ENCODE assay signal across 8 mouse cellular contexts in the genomic region with DNA sequence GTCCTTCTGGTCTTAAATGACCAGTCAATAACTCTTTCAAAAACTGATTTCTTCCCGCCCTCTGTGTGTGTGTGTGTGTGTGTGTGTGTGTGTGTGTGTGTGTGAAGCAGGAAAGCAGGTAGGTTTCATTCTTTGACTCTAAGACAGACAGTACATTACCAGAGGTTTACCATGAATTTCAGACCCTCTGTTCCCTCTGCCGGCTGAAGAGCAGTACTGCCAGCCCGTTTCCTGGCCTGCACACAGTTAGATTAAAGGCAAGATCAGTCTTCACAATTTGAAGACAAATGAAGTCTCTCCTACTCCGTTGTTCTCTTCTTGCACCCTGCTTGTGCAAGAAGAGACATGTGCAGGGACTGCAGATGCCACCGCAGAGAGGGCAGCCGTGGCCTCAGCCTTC.
DNase-seq lines count a peak whose midpoint lies in the region; ATAC-seq and TF ChIP-seq lines count a peak whose summit lies in the region.

No protein-coding gene starts in this region.

- H3K4me1 ChIP-seq in lung, embryonic 14.5 days (ENCODE audit: insufficient read depth): no peaks in the 10 kb centered on the region
- H3K4me1 ChIP-seq in forebrain, embryonic 16.5 days (replicated peaks; ENCODE audit: control insufficient read depth, insufficient read depth, low read length): no peaks in the 10 kb centered on the region
- no peaks in the 10 kb centered on the region for H3K4me1 ChIP-seq in neural tube, embryonic 14.5 days (ENCODE audit: control insufficient read depth, insufficient read depth, low read length)
- H3K4me1 ChIP-seq in heart, embryonic 10.5 days: no peaks in the 10 kb centered on the region

- WGBS in lung, embryonic 14.5 days: 64% methylated on average over 6 of the region's 6 CpGs
- 78% methylated on average over 6 of the region's 6 CpGs for WGBS in forebrain, embryonic 16.5 days
- WGBS in neural tube, embryonic 14.5 days: 83% methylated on average over 6 of the region's 6 CpGs
- WGBS in heart, embryonic 10.5 days: 61% methylated on average over 6 of the region's 6 CpGs

- ATAC-seq in lung, embryonic 14.5 days (ENCODE audit: insufficient read depth): no peak
- peak; percentile 70 for ATAC-seq in forebrain, embryonic 16.5 days
- peak; percentile 63; the same call in 1 of the 2 replicates for ATAC-seq in neural tube, embryonic 14.5 days (ENCODE audit: low read depth)

- H3K4me3 ChIP-seq in lung, embryonic 14.5 days (ENCODE audit: low read depth, low read length): no peak overlapping the region
- no peak overlapping the region for H3K4me3 ChIP-seq in forebrain, embryonic 16.5 days (replicated peaks; ENCODE audit: low read length)
- no peak overlapping the region for H3K4me3 ChIP-seq in neural tube, embryonic 14.5 days (ENCODE audit: low read depth, low read length)
- no peak overlapping the region for H3K4me3 ChIP-seq in heart, embryonic 10.5 days

- no peaks in the 10 kb centered on the region for H3K9me3 ChIP-seq in lung, embryonic 14.5 days (ENCODE audit: low read depth, low read length)
- H3K9me3 ChIP-seq in forebrain, embryonic 16.5 days (ENCODE audit: control insufficient read depth, low read length): no peaks in the 10 kb centered on the region
- H3K9me3 ChIP-seq in neural tube, embryonic 14.5 days (ENCODE audit: control insufficient read depth, low read length): no peaks in the 10 kb centered on the region
- no peaks in the 10 kb centered on the region for H3K9me3 ChIP-seq in heart, embryonic 10.5 days

- peak; percentile 56 for TF ChIP-seq CTCF in lung, embryonic 14.5 days (IDR thresholded peaks at IDR 0.05; ENCODE audit: low read depth)

- H3K27ac ChIP-seq in lung, embryonic 14.5 days (ENCODE audit: low read depth): no peak overlapping the region
- no peak overlapping the region for H3K27ac ChIP-seq in forebrain, embryonic 16.5 days (ENCODE audit: low read length)
- H3K27ac ChIP-seq in neural tube, embryonic 14.5 days (ENCODE audit: low read depth, low read length): no peak overlapping the region
- no peak overlapping the region for H3K27ac ChIP-seq in heart, embryonic 10.5 days

- H3K9ac ChIP-seq in lung, embryonic 14.5 days: no peak overlapping the region
- no peak overlapping the region for H3K9ac ChIP-seq in forebrain, embryonic 16.5 days (replicated peaks; ENCODE audit: low read depth, low read length)
- no peak overlapping the region for H3K9ac ChIP-seq in neural tube, embryonic 14.5 days (replicated peaks; ENCODE audit: low read depth, low read length)

- peak; percentile 18 for DNase-seq in embryo, embryonic 11 days
- DNase-seq in embryo, embryonic 9.5 days (ENCODE audit: extremely low spot score): no peak
- peak; percentile 21 for DNase-seq in lung, embryonic 14.5 days
- DNase-seq in lung, postnatal 36 days: no peak
- DNase-seq in thymus, postnatal 10 days (ENCODE audit: low spot score in 2 of 2): no peak
- no peak for DNase-seq in heart, embryonic 10.5 days (ENCODE audit: low spot score)

- H3K36me3 ChIP-seq in lung, embryonic 14.5 days (ENCODE audit: insufficient read depth): no peaks in the 10 kb centered on the region
- H3K36me3 ChIP-seq in forebrain, embryonic 16.5 days (ENCODE audit: control insufficient read depth, insufficient read depth): no peaks in the 10 kb centered on the region
- no peaks in the 10 kb centered on the region for H3K36me3 ChIP-seq in neural tube, embryonic 14.5 days (ENCODE audit: control insufficient read depth, insufficient read depth, low read length)
- H3K36me3 ChIP-seq in heart, embryonic 10.5 days: no peaks in the 10 kb centered on the region

- no peak overlapping the region for H3K4me2 ChIP-seq in lung, embryonic 14.5 days
- H3K4me2 ChIP-seq in forebrain, embryonic 16.5 days (ENCODE audit: low read length): no peak overlapping the region
- H3K4me2 ChIP-seq in neural tube, embryonic 14.5 days (ENCODE audit: low read depth, low read length): no peak overlapping the region

- no peaks in the 10 kb centered on the region for H3K27me3 ChIP-seq in lung, embryonic 14.5 days (ENCODE audit: insufficient read depth, low read length)
- no peaks in the 10 kb centered on the region for H3K27me3 ChIP-seq in forebrain, embryonic 16.5 days (replicated peaks; ENCODE audit: control insufficient read depth, insufficient read depth, low read length)
- H3K27me3 ChIP-seq in neural tube, embryonic 14.5 days (ENCODE audit: control insufficient read depth, insufficient read depth, low read length): no peaks in the 10 kb centered on the region
- no peaks in the 10 kb centered on the region for H3K27me3 ChIP-seq in heart, embryonic 10.5 days (ENCODE audit: insufficient read depth, poor library complexity, severe bottlenecking)

Comparison
In these comparisons a context has a peak if more than half of its experiments do, and no peak if none do; other contexts are left out.
1. DNase-seq: peak in embryo, embryonic 11 days (single experiment) and lung, embryonic 14.5 days (single experiment); none in embryo, embryonic 9.5 days (single experiment), lung, postnatal 36 days (single experiment), thymus, postnatal 10 days (0 of 2) and heart, embryonic 10.5 days (single experiment).